Comparison of ENCODE assay signal across 22 mouse cellular contexts in the genomic region with DNA sequence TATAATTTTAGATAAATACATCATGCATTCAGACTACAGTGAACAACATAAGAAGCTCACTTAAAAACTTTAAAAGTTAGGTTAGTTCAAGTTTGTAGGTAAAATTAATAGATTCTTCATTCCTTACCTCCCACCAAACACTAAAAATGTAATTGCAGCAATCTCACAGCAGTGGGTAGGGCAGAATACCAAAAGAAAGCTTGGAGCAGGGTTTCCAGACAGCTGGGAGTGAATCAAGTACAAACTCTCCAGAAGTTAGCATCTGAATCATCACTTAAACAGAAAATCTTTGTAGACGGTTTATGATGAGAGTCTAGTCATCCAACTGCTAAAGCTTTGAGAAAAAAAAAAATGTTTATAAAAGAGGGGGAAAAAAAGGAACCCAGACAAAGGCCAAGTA.
DNase-seq lines count a peak whose midpoint lies in the region; ATAC-seq lines count a peak whose summit lies in the region.
"Had no signal": no experiment of that assay in that cellular context is flagged by ENCODE, and none has a peak within 500 bp of the region (broad histone marks: within the 10 kb centered on the region; RNA-seq: fewer than 3 reads in every experiment).

No protein-coding gene starts in this region.

- no peak for ATAC-seq in forebrain, embryonic 15.5 days (replicated peaks)
- ATAC-seq in lung, embryonic 15.5 days (ENCODE audit: borderline replicate concordance, extremely low read depth, low FRiP score, low TSS enrichment) = no peak
- ATAC-seq: forebrain, embryonic 13.5 days had no signal

- DNase-seq in forebrain, embryonic 10.5 days (ENCODE audit: extremely low spot score, low spot score) = no peak
- DNase-seq in lung, postnatal 14 days = no peak
- DNase-seq in right cerebral cortex, adult 18-20 months = peak; percentile 5
- DNase-seq in right cerebral cortex, postnatal 14 days = no peak
- DNase-seq in telencephalon, adult 2 months (ENCODE audit: low read depth, low spot score) = peak; percentile 47
- DNase-seq in adrenal gland, adult 2 months = no peak
- DNase-seq: adrenal gland, postnatal 36 days; cerebellum, adult 18-20 months; cerebellum, postnatal 25 days; gastrocnemius, postnatal 25 days; kidney, adult 9 months; kidney, postnatal 4 days; retina, postnatal 1 day; thymus, adult 18-20 months had no signal

- no peak overlapping the region for H3K4me2 ChIP-seq in forebrain, embryonic 15.5 days (replicated peaks)
- H3K4me2 ChIP-seq in lung, embryonic 15.5 days = no peak overlapping the region
- H3K4me2 ChIP-seq: forebrain, embryonic 13.5 days; limb, embryonic 12.5 days had no signal

- WGBS in forebrain, embryonic 10.5 days = 75% methylated on average over 1 of the region's 1 CpGs
- 51% methylated on average over 1 of the region's 1 CpGs for WGBS in forebrain, embryonic 15.5 days
- WGBS in lung, embryonic 15.5 days = 6% methylated on average over 1 of the region's 1 CpGs

- peaks cover 36% of the 10 kb centered on the region for H3K4me1 ChIP-seq in forebrain, embryonic 10.5 days
- H3K4me1 ChIP-seq in forebrain, embryonic 15.5 days = no peaks in the 10 kb centered on the region
- peaks cover 10% of the 10 kb centered on the region for H3K4me1 ChIP-seq in lung, embryonic 15.5 days
- H3K4me1 ChIP-seq: forebrain, embryonic 13.5 days; limb, embryonic 12.5 days had no signal

- no peak overlapping the region for H3K4me3 ChIP-seq in forebrain, embryonic 10.5 days
- H3K4me3 ChIP-seq in forebrain, embryonic 15.5 days = no peak overlapping the region
- H3K4me3 ChIP-seq in lung, embryonic 15.5 days = no peak overlapping the region
- H3K4me3 ChIP-seq: forebrain, embryonic 13.5 days; hindbrain, embryonic 10.5 days; limb, embryonic 12.5 days had no signal

- no peak overlapping the region for H3K9ac ChIP-seq in forebrain, embryonic 15.5 days (replicated peaks)
- no peak overlapping the region for H3K9ac ChIP-seq in lung, embryonic 15.5 days
- H3K9ac ChIP-seq: forebrain, embryonic 13.5 days; limb, embryonic 12.5 days; liver, embryonic 14.5 days had no signal

- H3K27me3 ChIP-seq in forebrain, embryonic 10.5 days (ENCODE audit: poor library complexity, severe bottlenecking) = no peaks in the 10 kb centered on the region
- no peaks in the 10 kb centered on the region for H3K27me3 ChIP-seq in forebrain, embryonic 15.5 days
- H3K27me3 ChIP-seq in lung, embryonic 15.5 days = no peaks in the 10 kb centered on the region
- H3K27me3 ChIP-seq: forebrain, embryonic 13.5 days; limb, embryonic 12.5 days had no signal

- H3K27ac ChIP-seq in forebrain, embryonic 10.5 days = peak overlapping the region; percentile 69
- no peak overlapping the region for H3K27ac ChIP-seq in forebrain, embryonic 15.5 days (replicated peaks)
- 0 out of 2 replicates have a peak overlapping the region, but pooled peaks have one; percentile 47 for H3K27ac ChIP-seq in lung, embryonic 15.5 days
- H3K27ac ChIP-seq: forebrain, embryonic 13.5 days; limb, embryonic 12.5 days; liver, embryonic 14.5 days; macrophage had no signal

- no peaks in the 10 kb centered on the region for H3K36me3 ChIP-seq in forebrain, embryonic 10.5 days (replicated peaks)
- no peaks in the 10 kb centered on the region for H3K36me3 ChIP-seq in forebrain, embryonic 15.5 days
- H3K36me3 ChIP-seq in lung, embryonic 15.5 days = no peaks in the 10 kb centered on the region
- H3K36me3 ChIP-seq: G1E; hindbrain, embryonic 10.5 days; limb, embryonic 12.5 days had no signal

- no peaks in the 10 kb centered on the region for H3K9me3 ChIP-seq in forebrain, embryonic 10.5 days
- no peaks in the 10 kb centered on the region for H3K9me3 ChIP-seq in forebrain, embryonic 15.5 days
- H3K9me3 ChIP-seq in lung, embryonic 15.5 days = no peaks in the 10 kb centered on the region
- H3K9me3 ChIP-seq: forebrain, embryonic 13.5 days; G1E; hindbrain, embryonic 10.5 days; limb, embryonic 12.5 days had no signal

Comparison
In these comparisons a context has a peak if more than half of its experiments do, and no peak if none do; other contexts are left out.
1. DNase-seq: peak in right cerebral cortex, adult 18-20 months (single experiment) and telencephalon, adult 2 months (single experiment); none in forebrain, embryonic 10.5 days (single experiment), lung, postnatal 14 days (single experiment), right cerebral cortex, postnatal 14 days (single experiment) and adrenal gland, adult 2 months (single experiment).